In genomic region chr7:29316976-29317375, GRCm38 (mm10) we compare ENCODE assay signal across 9 mouse cellular contexts. TPM values are rescaled to one million over a fixed set of nuclear protein-coding genes. Genes with fewer than 3 reads are reported as not detected.
A peak's percentile ranks its signal among the peaks of the same experiment; 100 is the strongest.
DNase-seq lines count a peak whose midpoint lies in the region; ATAC-seq and TF ChIP-seq lines count a peak whose summit lies in the region.
"Had no signal": no experiment of that assay in that cellular context is flagged by ENCODE, and none has a peak within 500 bp of the region (broad histone marks: within the 10 kb centered on the region; RNA-seq: fewer than 3 reads in every experiment).

No protein-coding gene starts in this region.

- peak overlapping the region; percentile 2; the same call in 1 of the 2 replicates for H3K27ac ChIP-seq in kidney, embryonic 14.5 days (ENCODE audit: low read depth, low read length)
- no peak overlapping the region for H3K27ac ChIP-seq in heart, postnatal 0 days (ENCODE audit: low read depth)
- peak overlapping the region; percentile 97 for H3K27ac ChIP-seq in limb, embryonic 12.5 days
- peak overlapping the region; percentile 98 for H3K27ac ChIP-seq in neural tube, embryonic 13.5 days (replicated peaks)
- H3K27ac ChIP-seq: heart, adult 2 months had no signal

- TF ChIP-seq CTCF in heart, postnatal 0 days (IDR thresholded peaks at IDR 0.05; ENCODE audit: low read depth), result no peak

- H3K9me3 ChIP-seq in kidney, embryonic 14.5 days (ENCODE audit: control insufficient read depth, low read length), result no peaks in the 10 kb centered on the region
- no peaks in the 10 kb centered on the region for H3K9me3 ChIP-seq in heart, postnatal 0 days (replicated peaks; ENCODE audit: control insufficient read depth, low read length)
- no peaks in the 10 kb centered on the region for H3K9me3 ChIP-seq in limb, embryonic 12.5 days
- H3K9me3 ChIP-seq in neural tube, embryonic 13.5 days, result no peaks in the 10 kb centered on the region

- peaks cover 3% of the 10 kb centered on the region; the same call in 1 of the 2 replicates for H3K36me3 ChIP-seq in kidney, embryonic 14.5 days (ENCODE audit: control insufficient read depth, insufficient read depth, low read length)
- no peaks in the 10 kb centered on the region for H3K36me3 ChIP-seq in heart, postnatal 0 days (replicated peaks; ENCODE audit: control insufficient read depth, insufficient read depth, low read length)
- H3K36me3 ChIP-seq in limb, embryonic 12.5 days, result peaks cover 13% of the 10 kb centered on the region; the same call in 1 of the 2 replicates
- peaks cover 31% of the 10 kb centered on the region for H3K36me3 ChIP-seq in neural tube, embryonic 13.5 days

- no peak for TF ChIP-seq EP300 in heart, postnatal 0 days (IDR thresholded peaks at IDR 0.05; ENCODE audit: low read depth)

- H3K4me3 ChIP-seq in kidney, embryonic 14.5 days (ENCODE audit: low read length), result no peak overlapping the region
- H3K4me3 ChIP-seq in heart, postnatal 0 days (ENCODE audit: low read depth, low read length), result no peak overlapping the region
- H3K4me3 ChIP-seq in limb, embryonic 12.5 days (replicated peaks), result peak overlapping the region; percentile 21
- no peak overlapping the region for H3K4me3 ChIP-seq in neural tube, embryonic 13.5 days
- H3K4me3 ChIP-seq: heart, adult 2 months had no signal

- peak overlapping the region; percentile 15; the same call in 1 of the 2 replicates for H3K4me2 ChIP-seq in kidney, embryonic 14.5 days (replicated peaks; ENCODE audit: low read depth, low read length)
- H3K4me2 ChIP-seq in heart, postnatal 0 days (ENCODE audit: low read depth, low read length), result no peak overlapping the region
- H3K4me2 ChIP-seq in limb, embryonic 12.5 days, result peak overlapping the region; percentile 58
- peak overlapping the region; percentile 50 for H3K4me2 ChIP-seq in neural tube, embryonic 13.5 days

- DNase-seq in kidney, postnatal 10 days, result no peak
- DNase-seq in cerebellum, postnatal 10 days, result peak; percentile 81 to 88
- peak; percentile 25 for DNase-seq in heart, postnatal 0 days (ENCODE audit: low spot score)
- DNase-seq in kidney, postnatal 14 days, result no peak

- no peak overlapping the region for H3K9ac ChIP-seq in kidney, embryonic 14.5 days (ENCODE audit: low read depth, low read length)
- no peak overlapping the region for H3K9ac ChIP-seq in heart, postnatal 0 days (replicated peaks; ENCODE audit: low read depth, low read length)
- H3K9ac ChIP-seq in limb, embryonic 12.5 days (replicated peaks), result no peak overlapping the region
- peak overlapping the region; percentile 63 for H3K9ac ChIP-seq in neural tube, embryonic 13.5 days

- peaks cover 43% of the 10 kb centered on the region for H3K4me1 ChIP-seq in kidney, embryonic 14.5 days (ENCODE audit: control insufficient read depth, insufficient read depth, low read length)
- H3K4me1 ChIP-seq in heart, postnatal 0 days (ENCODE audit: control insufficient read depth, insufficient read depth), result peaks cover 22% of the 10 kb centered on the region
- H3K4me1 ChIP-seq in limb, embryonic 12.5 days (replicated peaks), result peaks cover 93% of the 10 kb centered on the region
- peaks cover 99% of the 10 kb centered on the region for H3K4me1 ChIP-seq in neural tube, embryonic 13.5 days (replicated peaks)

- H3K27me3 ChIP-seq in kidney, embryonic 14.5 days (ENCODE audit: control insufficient read depth, insufficient read depth, low read length), result no peaks in the 10 kb centered on the region
- peaks cover 51% of the 10 kb centered on the region for H3K27me3 ChIP-seq in heart, postnatal 0 days (ENCODE audit: control insufficient read depth, insufficient read depth, low read length)
- H3K27me3 ChIP-seq in limb, embryonic 12.5 days, result no peaks in the 10 kb centered on the region
- no peaks in the 10 kb centered on the region for H3K27me3 ChIP-seq in neural tube, embryonic 13.5 days

- ATAC-seq in kidney, embryonic 14.5 days (ENCODE audit: low FRiP score, low TSS enrichment), result peak; percentile 25
- ATAC-seq in heart, postnatal 0 days (ENCODE audit: insufficient read depth, low read depth), result no peak
- ATAC-seq in limb, embryonic 12.5 days (ENCODE audit: insufficient number of reproducible peaks, insufficient read depth, low FRiP score, low TSS enrichment, low read depth), result peak; percentile 37
- peak; percentile 32 for ATAC-seq in neural tube, embryonic 13.5 days (ENCODE audit: low read depth)
- no peak for ATAC-seq in erythroid progenitor cell, adult 5-6 weeks (replicated peaks; ENCODE audit: low FRiP score, poor library complexity, severe bottlenecking)

- WGBS in kidney, embryonic 14.5 days, result 13% methylated on average over 10 of the region's 10 CpGs
- WGBS in heart, postnatal 0 days, result 10% methylated on average over 10 of the region's 10 CpGs
- 4% methylated on average over 10 of the region's 10 CpGs for WGBS in limb, embryonic 12.5 days
- 2% methylated on average over 10 of the region's 10 CpGs for WGBS in neural tube, embryonic 13.5 days

RNA-seq across cellular contexts. Expression of gene Dpf1, which starts 13.2 kb away (rescaled TPM):
- polyA plus RNA-seq in kidney, embryonic 14.5 days (2014; fragmentation: Nextera tagmentation; extraction: Ambion mirVana), result 4.5 and 5.5 TPM in 2 replicates
- total RNA-seq in heart, postnatal 0 days (2014; rRNA removed; ENCODE audit: low replicate concordance), result not detected in 2 replicates
- 0.41 and 0.61 TPM in 2 replicates for polyA plus RNA-seq in heart, postnatal 0 days (2015; fragmentation: Nextera tagmentation; extraction: Ambion mirVana)
- polyA plus RNA-seq in limb, embryonic 12.5 days (2016; fragmentation: Nextera tagmentation; extraction: Ambion mirVana), result 22.4 and 23.7 TPM in 2 replicates
- 175 and 176 TPM in 2 replicates for polyA plus RNA-seq in neural tube, embryonic 13.5 days (2015; fragmentation: Nextera tagmentation; extraction: Ambion mirVana)
- not detected in 2 replicates for total RNA-seq in erythroid progenitor cell, adult 5-6 weeks (2015; ENCODE audit: low replicate concordance)
- total RNA-seq in erythroid progenitor cell, adult 5-6 weeks (2017; ENCODE audit: low replicate concordance), result not detected in 2 replicates

RNA-seq across cellular contexts. Expression of gene Ppp1r14a, which starts 27.9 kb away (rescaled TPM):
- polyA plus RNA-seq in kidney, embryonic 14.5 days (2014; fragmentation: Nextera tagmentation; extraction: Ambion mirVana), result 19.3 and 27.7 TPM in 2 replicates
- 7.8 and 61.8 TPM in 2 replicates for total RNA-seq in heart, postnatal 0 days (2014; rRNA removed; ENCODE audit: low replicate concordance)
- 17.9 and 18.0 TPM in 2 replicates for polyA plus RNA-seq in heart, postnatal 0 days (2015; fragmentation: Nextera tagmentation; extraction: Ambion mirVana)
- 7.6 and 8.0 TPM in 2 replicates for polyA plus RNA-seq in limb, embryonic 12.5 days (2016; fragmentation: Nextera tagmentation; extraction: Ambion mirVana)
- polyA plus RNA-seq in neural tube, embryonic 13.5 days (2015; fragmentation: Nextera tagmentation; extraction: Ambion mirVana), result 24.8 and 28.4 TPM in 2 replicates
- not detected in 2 replicates for total RNA-seq in erythroid progenitor cell, adult 5-6 weeks (2015; ENCODE audit: low replicate concordance)
- not detected in 2 replicates for total RNA-seq in erythroid progenitor cell, adult 5-6 weeks (2017; ENCODE audit: low replicate concordance)

RNA-seq across cellular contexts. Expression of gene Spint2, which starts 35.3 kb away (rescaled TPM):
- 198 and 239 TPM in 2 replicates for polyA plus RNA-seq in kidney, embryonic 14.5 days (2014; fragmentation: Nextera tagmentation; extraction: Ambion mirVana)
- 30.1 and 46.6 TPM in 2 replicates for total RNA-seq in heart, postnatal 0 days (2014; rRNA removed; ENCODE audit: low replicate concordance)
- 81.6 and 83.2 TPM in 2 replicates for polyA plus RNA-seq in heart, postnatal 0 days (2015; fragmentation: Nextera tagmentation; extraction: Ambion mirVana)
- polyA plus RNA-seq in limb, embryonic 12.5 days (2016; fragmentation: Nextera tagmentation; extraction: Ambion mirVana), result 106 and 107 TPM in 2 replicates
- 28.8 and 31.3 TPM in 2 replicates for polyA plus RNA-seq in neural tube, embryonic 13.5 days (2015; fragmentation: Nextera tagmentation; extraction: Ambion mirVana)
- total RNA-seq in erythroid progenitor cell, adult 5-6 weeks (2015; ENCODE audit: low replicate concordance), result 4.2 and 7.9 TPM in 2 replicates
- total RNA-seq in erythroid progenitor cell, adult 5-6 weeks (2017; ENCODE audit: low replicate concordance), result 3.0 TPM in 1 of 2 replicates, not detected in the other

Comparison
In these comparisons a context has a peak if more than half of its experiments do, and no peak if none do; other contexts are left out.
1. ATAC-seq: peak in kidney, embryonic 14.5 days (single experiment), limb, embryonic 12.5 days (single experiment) and neural tube, embryonic 13.5 days (single experiment); none in heart, postnatal 0 days (single experiment) and erythroid progenitor cell, adult 5-6 weeks (single experiment).
2. DNase-seq: peak in cerebellum, postnatal 10 days (2 of 2) and heart, postnatal 0 days (single experiment); none in kidney, postnatal 10 days (single experiment) and kidney, postnatal 14 days (single experiment).